Mouse (Mus musculus) limb, embryonic 14.5 days (tissue): ENCODE data around the gene Gm49510. TPM values are rescaled to one million over a fixed set of nuclear protein-coding genes. Genes with fewer than 3 reads are reported as not detected.

Experiments used
- ATAC-seq: fragments of 200-750 bp; cut with Nextera tagmentation; 2 replicates; pipeline ENCODE4 v1.8.0; 2017; ENCODE audit warnings: low read depth, moderate number of reproducible peaks, moderate TSS enrichment; ENCODE audit not compliant: low FRiP score
- DNase-seq: peaks from one replicate; pipeline ENCODE4 v3.0.0-alpha.2; 2015; ENCODE audit warnings: low spot score
- H3K27ac ChIP-seq: fragments of 300-500 bp; sonication (generic); replicated peaks from 2 replicates; pipeline ENCODE4 v1.5.1; 2014; ENCODE audit warnings: low read depth, mild to moderate bottlenecking, low read length, moderate library complexity, mixed read lengths
- H3K27me3 ChIP-seq: fragments of 300-500 bp; sonication (generic); 2 replicates; pipeline ENCODE4 v1.6.1; 2014; ENCODE audit warnings: low read length, mixed read lengths; ENCODE audit not compliant: control insufficient read depth, insufficient read depth
- H3K36me3 ChIP-seq: fragments of 300-500 bp; sonication (generic); 2 replicates; pipeline ENCODE4 v1.6.1; 2014; ENCODE audit warnings: mild to moderate bottlenecking, low read length, moderate library complexity, mixed read lengths; ENCODE audit not compliant: control insufficient read depth, insufficient read depth
- H3K4me1 ChIP-seq: fragments of 300-500 bp; sonication (generic); 2 replicates; pipeline ENCODE4 v1.6.1; 2014; ENCODE audit warnings: antibody characterized with exemption, low read length, mixed read lengths; ENCODE audit not compliant: control insufficient read depth, insufficient read depth
- H3K4me2 ChIP-seq: fragments of 300-500 bp; sonication (generic); replicated peaks from 2 replicates; pipeline ENCODE4 v1.6.1; 2014; ENCODE audit warnings: low read depth, mild to moderate bottlenecking, low read length, moderate library complexity; ENCODE audit not compliant: severe bottlenecking
- H3K4me3 ChIP-seq: fragments of 300-500 bp; sonication (generic); replicated peaks from 2 replicates; pipeline ENCODE4 v1.5.1; 2014; ENCODE audit warnings: low read length
- H3K9ac ChIP-seq: fragments of 300-500 bp; sonication (generic); 2 replicates; pipeline ENCODE4 v1.6.1; 2014; ENCODE audit warnings: mild to moderate bottlenecking, low read depth, low read length, moderate library complexity; ENCODE audit not compliant: severe bottlenecking
- H3K9me3 ChIP-seq: fragments of 300-500 bp; sonication (generic); 2 replicates; pipeline ENCODE4 v1.6.1; 2016; ENCODE audit warnings: low read length; ENCODE audit not compliant: control insufficient read depth
- POLR2A ChIP-seq: fragments of 200-500 bp; IDR thresholded peaks from 2 replicates; pipeline ENCODE4 v1.8.0; 2012; ENCODE audit warnings: inconsistent platforms, mild to moderate bottlenecking, moderate library complexity, borderline replicate concordance; ENCODE audit not compliant: insufficient read depth, insufficient read length; ENCODE audit errors: extremely low read depth
- WGBS: fragments of 180-500 bp; shearing (Covaris S2); extraction: QIAGEN DNeasy Blood & Tissue Kit; methylation state at CpG from one replicate; pipeline ENCODE4 v1.1.7; 2014; 5-methylcytosine and 5-hydroxymethylcytosine counted together
- microRNA-seq: library from miRNA; unstranded; fragments of <30 nt; microRNA quantifications from one replicate; pipeline ENCODE4, GENCODE M21; 2016
- polyA plus RNA-seq, 2 experiments: library from polyadenylated mRNA; depleted of rRNA in 1 of 2; stranded (reverse) in 1 of 2; unstranded in 1 of 2; fragments of >200 nt; fragmentation: Nextera tagmentation in 1 of 2; extraction: Ambion mirVana in 1 of 2; gene quantifications; 2 replicates each; pipeline versions ENCODE4 v1.2.1 to v1.2.3; 2012 to 2014

Gm49510 gene
- polyA plus RNA-seq, 2 experiments: 0.20 to 0.92 TPM

- H3K27ac ChIP-seq: no peak overlapping the region
- WGBS: 44% methylated on average over 2 of the region's 2 CpGs
- no peaks in the 10 kb centered on the region for H3K9me3 ChIP-seq
- peak; percentile 29; the same call in 1 of the 2 replicates for ATAC-seq
- DNase-seq: peak; percentile 31
- peaks cover 24% of the 10 kb centered on the region for H3K36me3 ChIP-seq
- no peaks in the 10 kb centered on the region; the same call in 1 of the 2 replicates for H3K4me1 ChIP-seq
- no peaks in the 10 kb centered on the region for H3K27me3 ChIP-seq
- H3K4me3 ChIP-seq: no peak overlapping the region
- no peak overlapping the region for H3K9ac ChIP-seq
- no peak for TF ChIP-seq POLR2A
- H3K4me2 ChIP-seq: no peak overlapping the region
These were observed 63.4 kb downstream of the Gm49510 start for GRCm38 (mm10) chr15:78962885-78963284.

Small RNAs within 50 kb of the gene (microRNA-seq; reads per million reads assigned to microRNA genes)
- gene Mir6955: not detected

Other genes starting within 250 kb of the Gm49510 start
- gene Elfn2, start 180.9 kb upstream of the Gm49510 start, polyA plus RNA-seq (2012; rRNA removed): 0.19 and 0.24 TPM in 2 replicates
- 0.04 TPM in 1 of 2 replicates, not detected in the other for gene Elfn2, start 180.9 kb upstream of the Gm49510 start, polyA plus RNA-seq (2014; fragmentation: Nextera tagmentation; extraction: Ambion mirVana)
- gene Mfng, start 126.2 kb upstream of the Gm49510 start, polyA plus RNA-seq (2012; rRNA removed): 13.9 and 17.3 TPM in 2 replicates
- 10.1 and 11.7 TPM in 2 replicates for gene Mfng, start 126.2 kb upstream of the Gm49510 start, polyA plus RNA-seq (2014; fragmentation: Nextera tagmentation; extraction: Ambion mirVana)
- 9.0 and 12.4 TPM in 2 replicates for gene Card10, start 96.6 kb upstream of the Gm49510 start, polyA plus RNA-seq (2012; rRNA removed)
- 4.4 and 5.1 TPM in 2 replicates for gene Card10, start 96.6 kb upstream of the Gm49510 start, polyA plus RNA-seq (2014; fragmentation: Nextera tagmentation; extraction: Ambion mirVana)
- 25.2 and 34.3 TPM in 2 replicates for gene Cdc42ep1, start 57.0 kb upstream of the Gm49510 start, polyA plus RNA-seq (2012; rRNA removed)
- 23.1 and 24.3 TPM in 2 replicates for gene Cdc42ep1, start 57.0 kb upstream of the Gm49510 start, polyA plus RNA-seq (2014; fragmentation: Nextera tagmentation; extraction: Ambion mirVana)
- 0.65 and 0.72 TPM in 2 replicates for gene Lgals2, start 44.1 kb upstream of the Gm49510 start, polyA plus RNA-seq (2012; rRNA removed)
- 0.58 TPM in 1 of 2 replicates, not detected in the other for gene Lgals2, start 44.1 kb upstream of the Gm49510 start, polyA plus RNA-seq (2014; fragmentation: Nextera tagmentation; extraction: Ambion mirVana)
- 60.6 and 80.6 TPM in 2 replicates for gene Gga1, start 22.5 kb upstream of the Gm49510 start, polyA plus RNA-seq (2012; rRNA removed)
- 43.6 and 45.0 TPM in 2 replicates for gene Gga1, start 22.5 kb upstream of the Gm49510 start, polyA plus RNA-seq (2014; fragmentation: Nextera tagmentation; extraction: Ambion mirVana)
- 127 and 202 TPM in 2 replicates for gene Sh3bp1, start 101 bp downstream of the Gm49510 start, polyA plus RNA-seq (2012; rRNA removed)
- gene Sh3bp1, start 101 bp downstream of the Gm49510 start, polyA plus RNA-seq (2014; fragmentation: Nextera tagmentation; extraction: Ambion mirVana): 51.7 and 54.9 TPM in 2 replicates
- gene Pdxp, start 14.3 kb downstream of the Gm49510 start, polyA plus RNA-seq (2012; rRNA removed): 32.5 and 44.4 TPM in 2 replicates
- gene Pdxp, start 14.3 kb downstream of the Gm49510 start, polyA plus RNA-seq (2014; fragmentation: Nextera tagmentation; extraction: Ambion mirVana): 20.8 and 21.7 TPM in 2 replicates
- 2,106 and 2,309 TPM in 2 replicates for gene Lgals1, start 27.1 kb downstream of the Gm49510 start, polyA plus RNA-seq (2012; rRNA removed)
- 2,467 and 2,738 TPM in 2 replicates for gene Lgals1, start 27.1 kb downstream of the Gm49510 start, polyA plus RNA-seq (2014; fragmentation: Nextera tagmentation; extraction: Ambion mirVana)
- gene Nol12, start 35.3 kb downstream of the Gm49510 start, polyA plus RNA-seq (2012; rRNA removed): 38.8 and 41.0 TPM in 2 replicates
- gene Nol12, start 35.3 kb downstream of the Gm49510 start, polyA plus RNA-seq (2014; fragmentation: Nextera tagmentation; extraction: Ambion mirVana): 50.6 and 53.1 TPM in 2 replicates
- gene Triobp, start 48.1 kb downstream of the Gm49510 start, polyA plus RNA-seq (2012; rRNA removed): 64.4 and 72.3 TPM in 2 replicates
- gene Triobp, start 48.1 kb downstream of the Gm49510 start, polyA plus RNA-seq (2014; fragmentation: Nextera tagmentation; extraction: Ambion mirVana): 44.7 and 46.8 TPM in 2 replicates
- 390 and 433 TPM in 2 replicates for gene H1f0, start 128.8 kb downstream of the Gm49510 start, polyA plus RNA-seq (2012; rRNA removed)
- gene H1f0, start 128.8 kb downstream of the Gm49510 start, polyA plus RNA-seq (2014; fragmentation: Nextera tagmentation; extraction: Ambion mirVana): 250 and 278 TPM in 2 replicates
- 0.39 and 0.49 TPM in 2 replicates for gene Galr3, start 142.2 kb downstream of the Gm49510 start, polyA plus RNA-seq (2012; rRNA removed)
- not detected in 2 replicates for gene Galr3, start 142.2 kb downstream of the Gm49510 start, polyA plus RNA-seq (2014; fragmentation: Nextera tagmentation; extraction: Ambion mirVana)
- 58.3 and 72.3 TPM in 2 replicates for gene Ankrd54, start 163.2 kb downstream of the Gm49510 start, polyA plus RNA-seq (2012; rRNA removed)
- 44.4 and 54.3 TPM in 2 replicates for gene Ankrd54, start 163.2 kb downstream of the Gm49510 start, polyA plus RNA-seq (2014; fragmentation: Nextera tagmentation; extraction: Ambion mirVana)
- gene Eif3l, start 175.5 kb downstream of the Gm49510 start, polyA plus RNA-seq (2012; rRNA removed): 198 and 206 TPM in 2 replicates
- 214 and 219 TPM in 2 replicates for gene Eif3l, start 175.5 kb downstream of the Gm49510 start, polyA plus RNA-seq (2014; fragmentation: Nextera tagmentation; extraction: Ambion mirVana)
- 31.0 and 35.4 TPM in 2 replicates for gene Micall1, start 209.2 kb downstream of the Gm49510 start, polyA plus RNA-seq (2012; rRNA removed)
- gene Micall1, start 209.2 kb downstream of the Gm49510 start, polyA plus RNA-seq (2014; fragmentation: Nextera tagmentation; extraction: Ambion mirVana): 12.8 and 14.8 TPM in 2 replicates
- gene Polr2f, start 241.3 kb downstream of the Gm49510 start, polyA plus RNA-seq (2012; rRNA removed): 116 and 192 TPM in 2 replicates
- gene Polr2f, start 241.3 kb downstream of the Gm49510 start, polyA plus RNA-seq (2014; fragmentation: Nextera tagmentation; extraction: Ambion mirVana): 326 and 334 TPM in 2 replicates
- gene 1700088E04Rik, start 241.6 kb downstream of the Gm49510 start, polyA plus RNA-seq (2012; rRNA removed): 3.8 and 4.7 TPM in 2 replicates
- gene 1700088E04Rik, start 241.6 kb downstream of the Gm49510 start, polyA plus RNA-seq (2014; fragmentation: Nextera tagmentation; extraction: Ambion mirVana): 6.1 and 7.1 TPM in 2 replicates